Mouse (Mus musculus): Measurements from ENCODE around the gene Cd2bp2. TPM values are rescaled to one million over a fixed set of nuclear protein-coding genes. Genes with fewer than 3 reads are reported as not detected.

Cd2bp2 gene
- total and polyA plus RNA-seq, 3 experiments, result 18.2 to 35.2 (median 33.4) TPM

DNA sequence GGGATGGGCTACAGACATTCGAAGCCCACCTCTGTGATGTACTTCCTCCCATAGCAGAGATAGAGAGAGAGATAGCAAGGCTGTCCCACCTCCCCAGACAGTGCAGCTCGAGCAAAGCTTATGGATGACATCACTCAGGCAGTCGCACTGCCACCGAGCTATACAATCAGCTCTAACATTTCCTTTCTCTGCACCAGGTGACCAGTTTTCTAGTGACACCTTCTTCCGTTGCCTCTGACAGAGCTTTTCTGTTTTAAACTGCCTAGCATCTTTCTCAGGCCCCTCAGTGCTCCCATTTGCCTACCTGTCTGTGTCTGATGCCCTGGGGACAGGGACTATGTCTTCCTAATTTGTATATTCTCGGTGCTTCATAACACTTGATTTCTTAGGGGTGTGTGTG, 24.6 kb upstream of the Cd2bp2 start:
- no peak overlapping the region for H3K4me3 ChIP-seq
- no peaks in the 10 kb centered on the region for H3K79me2 ChIP-seq (replicated peaks; ENCODE audit: control insufficient read depth, insufficient read depth, low read length)
- no peaks in the 10 kb centered on the region for H3K27me3 ChIP-seq (ENCODE audit: control insufficient read depth, insufficient read depth, low read length)
- peaks cover 2% of the 10 kb centered on the region for H3K4me1 ChIP-seq (ENCODE audit: control insufficient read depth, insufficient read depth, low read length)
- WGBS, result 55% methylated on average over 6 of the region's 6 CpGs
- H3K36me3 ChIP-seq (ENCODE audit: control insufficient read depth, insufficient read depth, low read length), result no peaks in the 10 kb centered on the region
- H3K9ac ChIP-seq (ENCODE audit: low read depth, low read length), result no peak overlapping the region
- intact Hi-C loops (cut with DNase I), result no loop called here
- H3K27ac ChIP-seq, result no peak overlapping the region
- no peak for DNase-seq
- TF ChIP-seq EP300 (IDR thresholded peaks at IDR 0.05; ENCODE audit: insufficient read depth, low read depth, low read length) (no peak), POLR2A (IDR thresholded peaks at IDR 0.05; ENCODE audit: insufficient read depth, low read depth, low read length) (no peak), CTCF (IDR thresholded peaks at IDR 0.05) (no peak)

DNA sequence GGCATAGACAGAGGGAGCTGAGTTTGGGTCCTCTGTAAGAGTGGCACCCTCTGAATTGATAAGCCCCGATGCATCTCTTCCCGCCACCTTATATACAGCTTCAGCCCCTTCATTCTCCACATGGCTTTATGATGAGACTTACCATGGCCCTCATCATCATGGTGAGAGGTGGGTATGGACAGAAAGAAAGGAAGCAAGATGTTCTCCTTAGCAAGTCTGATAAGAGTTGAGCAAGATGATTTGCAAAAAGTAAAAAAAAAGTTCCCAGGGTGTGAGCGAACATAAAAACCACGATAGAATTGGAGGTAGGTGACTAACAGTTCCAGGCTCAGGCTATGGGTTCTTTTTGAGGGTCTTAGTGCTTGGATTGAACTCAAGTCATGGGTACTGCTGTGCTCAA, 22.8 kb upstream of the Cd2bp2 start:
- no peaks in the 10 kb centered on the region for H3K79me2 ChIP-seq (replicated peaks; ENCODE audit: control insufficient read depth, insufficient read depth, low read length)

DNA sequence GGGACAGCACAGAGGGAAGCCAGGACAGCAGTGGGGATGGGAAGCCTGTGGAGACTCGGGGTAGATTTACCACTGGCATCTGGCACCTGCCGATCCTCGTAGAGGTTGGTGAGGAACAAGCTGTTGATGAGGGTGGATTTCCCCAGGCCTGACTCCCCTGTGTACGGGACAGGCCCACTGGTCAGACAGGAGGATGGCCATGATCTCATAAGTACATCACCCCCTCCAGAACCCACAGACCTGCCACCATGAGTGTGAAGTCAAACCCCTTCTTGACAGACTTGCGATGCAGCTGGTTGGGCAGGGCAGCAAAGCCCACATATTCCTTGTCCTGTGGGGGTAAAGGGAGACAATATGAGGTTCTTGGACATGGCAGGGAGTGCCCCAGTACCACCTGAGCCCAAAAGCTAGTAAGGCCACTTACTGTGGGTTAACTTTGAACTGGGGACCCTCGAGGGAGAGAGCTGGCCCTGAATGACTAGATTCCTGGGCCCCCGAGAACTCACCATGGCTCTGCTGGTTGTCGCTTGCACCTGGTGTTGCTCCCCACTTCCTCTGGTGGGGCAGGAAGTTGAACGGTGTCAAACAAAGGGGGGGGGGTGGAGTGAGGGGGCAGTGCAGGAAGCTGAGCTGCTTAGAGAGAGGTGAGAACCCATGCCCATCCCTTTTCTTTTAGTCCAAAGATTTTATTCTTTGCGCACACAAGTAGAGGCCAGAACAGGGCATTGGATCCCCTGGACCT, 22.2 kb upstream of the Cd2bp2 start:
- H3K4me1 ChIP-seq (ENCODE audit: control insufficient read depth, insufficient read depth, low read length), result peaks cover 3% of the 10 kb centered on the region
- 43% methylated on average over 10 of the region's 10 CpGs for WGBS
- H3K4me3 ChIP-seq, result no peak overlapping the region
- no peaks in the 10 kb centered on the region for H3K36me3 ChIP-seq (ENCODE audit: control insufficient read depth, insufficient read depth, low read length)
- no peak overlapping the region for H3K27ac ChIP-seq
- intact Hi-C loops (cut with DNase I), result no loop called here
- no peak overlapping the region for H3K9ac ChIP-seq (ENCODE audit: low read depth, low read length)
- no peak for TF ChIP-seq EP300 (IDR thresholded peaks at IDR 0.05; ENCODE audit: insufficient read depth, low read depth, low read length)
- TF ChIP-seq CTCF (IDR thresholded peaks at IDR 0.05), result no peak
- no peak for TF ChIP-seq POLR2A (IDR thresholded peaks at IDR 0.05; ENCODE audit: insufficient read depth, low read depth, low read length)
- no peaks in the 10 kb centered on the region for H3K79me2 ChIP-seq (replicated peaks; ENCODE audit: control insufficient read depth, insufficient read depth, low read length)
- no peaks in the 10 kb centered on the region for H3K27me3 ChIP-seq (ENCODE audit: control insufficient read depth, insufficient read depth, low read length)
- no peak for DNase-seq

More for the DNA sequence above, 22.8 kb upstream of the Cd2bp2 start:
- Histone ChIP-seq H3K9ac (ENCODE audit: low read depth, low read length) (no peak overlapping the region), H3K36me3 (ENCODE audit: control insufficient read depth, insufficient read depth, low read length) (no peaks in the 10 kb centered on the region), H3K4me3 (no peak overlapping the region), H3K4me1 (ENCODE audit: control insufficient read depth, insufficient read depth, low read length) (peaks cover 3% of the 10 kb centered on the region), H3K27me3 (ENCODE audit: control insufficient read depth, insufficient read depth, low read length) (no peaks in the 10 kb centered on the region), H3K27ac (no peak overlapping the region)
- WGBS, result 86% methylated on average over 4 of the region's 4 CpGs
- DNase-seq, result no peak
- no peak for TF ChIP-seq CTCF (IDR thresholded peaks at IDR 0.05)
- no peak for TF ChIP-seq EP300 (IDR thresholded peaks at IDR 0.05; ENCODE audit: insufficient read depth, low read depth, low read length)
- no peak for TF ChIP-seq POLR2A (IDR thresholded peaks at IDR 0.05; ENCODE audit: insufficient read depth, low read depth, low read length)
- intact Hi-C loops (cut with DNase I), result no loop called here

DNA sequence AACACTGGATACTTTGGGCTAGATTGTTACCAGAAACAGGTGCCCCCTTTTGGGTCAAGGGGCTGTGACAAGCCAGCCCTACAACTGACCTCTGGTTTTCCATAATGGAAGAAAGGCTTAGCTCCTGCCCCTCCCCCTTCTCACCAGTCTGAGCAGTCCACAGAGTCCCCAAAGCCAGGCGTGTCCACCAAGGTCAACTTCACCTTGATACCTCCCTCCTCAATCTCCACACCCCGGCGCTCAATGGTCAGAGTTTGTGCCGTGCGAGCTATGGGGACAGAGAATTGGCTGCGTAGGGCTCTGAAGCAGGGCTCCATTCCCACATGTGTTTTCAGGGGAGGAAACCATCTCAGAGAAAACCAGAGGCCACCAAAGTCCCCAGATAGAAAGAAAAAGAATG, 21.6 kb upstream of the Cd2bp2 start:
- Histone ChIP-seq H3K4me3 (no peak overlapping the region), H3K4me1 (ENCODE audit: control insufficient read depth, insufficient read depth, low read length) (peaks cover 3% of the 10 kb centered on the region), H3K27ac (no peak overlapping the region), H3K36me3 (ENCODE audit: control insufficient read depth, insufficient read depth, low read length) (no peaks in the 10 kb centered on the region), H3K79me2 (replicated peaks; ENCODE audit: control insufficient read depth, insufficient read depth, low read length) (no peaks in the 10 kb centered on the region), H3K27me3 (ENCODE audit: control insufficient read depth, insufficient read depth, low read length) (no peaks in the 10 kb centered on the region), H3K9ac (ENCODE audit: low read depth, low read length) (no peak overlapping the region)
- no peak for DNase-seq
- 53% methylated on average over 6 of the region's 6 CpGs for WGBS
- intact Hi-C loops (cut with DNase I), result no loop called here
- no peak for TF ChIP-seq EP300 (IDR thresholded peaks at IDR 0.05; ENCODE audit: insufficient read depth, low read depth, low read length)
- no peak for TF ChIP-seq POLR2A (IDR thresholded peaks at IDR 0.05; ENCODE audit: insufficient read depth, low read depth, low read length)
- no peak for TF ChIP-seq CTCF (IDR thresholded peaks at IDR 0.05)

DNA sequence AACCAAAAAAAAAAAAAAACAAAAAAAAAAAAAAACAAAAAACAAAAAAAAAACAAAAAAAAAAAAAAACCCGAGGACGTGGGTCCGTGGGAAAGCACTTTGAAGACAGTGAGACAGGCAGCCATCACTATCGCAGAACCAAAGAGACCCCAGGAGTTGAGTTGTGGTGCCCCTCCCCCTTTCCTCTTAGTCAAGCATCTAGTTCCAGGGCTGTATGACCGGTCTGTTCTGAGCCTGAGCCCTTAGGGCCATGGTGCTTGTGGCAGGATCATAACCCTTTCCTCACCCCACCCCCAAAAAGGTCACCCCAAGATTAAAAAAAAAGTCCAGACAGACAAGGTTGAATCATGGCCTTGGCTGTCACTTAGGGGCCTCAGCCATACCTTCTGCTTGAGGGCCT, 20.5 kb upstream of the Cd2bp2 start:
- H3K27ac ChIP-seq, result no peak overlapping the region
- TF ChIP-seq EP300 (IDR thresholded peaks at IDR 0.05; ENCODE audit: insufficient read depth, low read depth, low read length) (no peak), POLR2A (IDR thresholded peaks at IDR 0.05; ENCODE audit: insufficient read depth, low read depth, low read length) (no peak), CTCF (IDR thresholded peaks at IDR 0.05) (no peak)
- no peaks in the 10 kb centered on the region for H3K27me3 ChIP-seq (ENCODE audit: control insufficient read depth, insufficient read depth, low read length)
- H3K4me1 ChIP-seq (ENCODE audit: control insufficient read depth, insufficient read depth, low read length), result peaks cover 3% of the 10 kb centered on the region
- intact Hi-C loops (cut with DNase I), result no loop called here
- no peak overlapping the region for H3K4me3 ChIP-seq
- no peaks in the 10 kb centered on the region for H3K36me3 ChIP-seq (ENCODE audit: control insufficient read depth, insufficient read depth, low read length)
- no peak for DNase-seq
- H3K9ac ChIP-seq (ENCODE audit: low read depth, low read length), result no peak overlapping the region
- no peaks in the 10 kb centered on the region for H3K79me2 ChIP-seq (replicated peaks; ENCODE audit: control insufficient read depth, insufficient read depth, low read length)
- 77% methylated on average over 5 of the region's 5 CpGs for WGBS

Measured in heart, adult 2 months (tissue).